Mouse (Mus musculus) megakaryocyte-erythroid progenitor cell, adult 5-6 weeks (primary cell): Measurements from ENCODE around the gene Znhit2. TPM values are rescaled to one million over a fixed set of nuclear protein-coding genes. Genes with fewer than 3 reads are reported as not detected.
A peak's percentile ranks its signal among the peaks of the same experiment; 100 is the strongest.

Experiments
- ATAC-seq: replicated peaks from 2 replicates; pipeline ENCODE4 v1.8.0; 2016; ENCODE audit warnings: mild to moderate bottlenecking, inconsistent platforms; ENCODE audit not compliant: severe bottlenecking, poor library complexity, low FRiP score, low TSS enrichment
- total RNA-seq, 2 experiments: library from RNA; stranded (forward) in 1 of 2; stranded (reverse) in 1 of 2; fragments of 200-1000, 215-1000 nt in 1 of 2; fragments of >200 nt in 1 of 2; fragmentation: Nextera tagmentation in 1 of 2; gene quantifications; 2 replicates each; pipeline ENCODE4 v1.2.3; 2014 to 2017

Gene Znhit2
- total RNA-seq, 2 experiments from 2014 or later, result 11.2 to 16.7 TPM

DNA sequence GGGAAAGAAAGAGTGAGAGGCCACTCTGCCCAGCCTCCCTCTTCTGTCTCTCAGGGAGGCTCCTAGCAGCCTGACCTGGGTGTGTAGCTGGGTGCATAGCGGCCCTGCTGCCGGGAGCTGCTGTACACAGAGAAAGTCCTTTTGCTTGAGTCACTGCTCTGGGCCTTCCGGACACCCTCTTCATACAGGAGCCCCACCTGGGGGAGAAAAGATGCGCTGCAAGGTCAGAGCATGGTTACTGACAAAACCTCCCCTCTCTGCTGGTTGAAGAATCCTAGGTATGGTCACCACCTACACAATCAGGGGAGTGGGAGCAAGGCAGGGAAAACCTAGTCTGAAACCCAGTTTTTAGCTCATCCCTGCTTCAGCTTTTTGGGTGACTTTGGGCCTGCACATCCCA, 8.0 kb downstream of the Znhit2 start:
- ATAC-seq, result no peak

DNA sequence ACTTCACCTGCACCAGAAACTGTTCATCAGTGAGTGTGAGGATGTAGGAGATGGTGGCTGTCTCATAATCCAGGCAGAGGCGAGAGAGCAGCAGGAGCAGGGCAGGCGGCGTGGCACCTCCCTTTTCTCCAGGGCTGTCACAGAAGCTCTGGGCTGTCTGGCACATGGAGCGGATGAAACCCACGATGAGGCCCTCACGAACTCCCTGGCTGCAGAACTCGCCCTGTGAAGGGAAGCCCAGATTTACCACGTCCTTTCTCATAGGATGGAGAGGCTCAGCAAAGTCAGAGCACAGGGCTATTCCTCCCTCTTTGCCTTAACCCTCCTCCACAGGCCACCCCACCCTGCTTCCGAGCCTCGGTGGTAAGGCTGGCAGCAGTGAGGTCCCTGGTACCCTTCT, 8.9 kb downstream of the Znhit2 start:
- no peak for ATAC-seq

DNA sequence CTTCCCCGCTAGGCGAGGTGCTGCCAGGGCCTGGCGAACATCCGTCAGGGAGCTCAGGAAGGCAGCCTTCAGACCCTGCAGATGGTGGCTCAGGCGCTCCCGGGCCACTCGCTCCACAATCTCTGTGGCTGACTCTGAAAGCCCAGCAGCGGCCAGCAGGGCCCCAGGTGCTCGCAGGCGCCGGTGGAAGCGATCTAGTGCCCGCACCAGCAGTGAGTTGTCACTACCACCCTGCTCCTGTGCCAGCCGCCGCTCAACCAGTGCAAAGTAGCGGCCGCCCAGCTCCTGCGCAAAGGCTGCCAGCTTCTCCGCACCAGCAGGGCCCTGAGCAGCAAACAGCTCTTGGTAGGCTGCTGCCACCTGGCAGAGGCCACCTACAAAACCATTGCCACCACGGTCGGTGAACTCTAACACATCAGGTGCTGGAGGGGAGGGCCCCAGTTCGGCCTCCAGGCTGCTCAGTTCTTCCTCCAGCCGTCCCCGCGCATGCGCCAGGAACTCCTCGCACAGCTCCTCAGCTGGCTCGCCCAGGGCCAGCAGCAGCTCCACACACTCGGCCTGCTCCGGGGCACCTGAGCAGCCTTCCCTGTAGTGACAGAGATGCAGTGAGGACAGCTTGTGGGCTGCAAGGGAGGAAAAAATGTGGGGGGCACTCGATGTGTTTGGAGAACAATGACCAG, 9.7 kb downstream of the Znhit2 start:
- no peak for ATAC-seq

DNA sequence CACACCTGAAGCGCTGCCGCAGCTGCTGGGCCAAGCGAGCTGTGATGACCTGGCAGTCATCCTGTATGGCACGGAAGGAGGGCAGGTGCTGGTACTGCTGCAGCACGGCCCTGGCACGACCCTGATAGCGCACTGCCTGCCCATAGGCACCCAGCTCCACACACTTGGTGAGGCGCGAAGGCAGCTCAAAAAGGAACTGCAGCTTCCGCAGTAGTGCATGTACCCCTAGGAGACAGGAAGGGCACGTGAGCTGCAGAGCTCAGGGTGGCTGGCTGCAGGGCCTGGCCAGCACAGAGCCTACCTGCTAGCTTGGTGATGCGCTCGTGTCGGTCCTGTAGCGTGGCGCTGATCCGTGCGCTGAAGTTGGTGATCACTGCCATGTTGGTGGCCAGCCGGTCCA, 10.3 kb downstream of the Znhit2 start:
- ATAC-seq, result no peak

DNA sequence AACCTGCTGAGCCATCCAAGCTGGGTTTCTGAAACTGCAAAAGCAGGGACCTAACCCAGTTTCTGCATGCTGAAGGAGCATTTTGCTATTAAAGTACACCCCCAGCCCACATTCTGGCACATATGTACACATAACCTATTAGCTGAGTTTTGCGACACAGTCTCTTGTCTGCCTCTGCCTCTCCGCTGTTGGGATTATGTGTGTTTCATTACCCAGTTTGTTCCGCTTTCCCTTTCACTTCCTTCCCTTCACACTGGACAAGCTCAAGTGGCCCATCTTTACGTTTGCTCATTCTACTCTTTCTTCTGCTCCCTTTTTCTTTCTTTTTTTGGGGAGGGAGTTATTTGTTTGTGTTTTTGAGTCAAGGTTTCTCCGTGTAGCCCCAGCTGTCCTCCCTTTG, 12.9 kb downstream of the Znhit2 start:
- ATAC-seq, result no peak

DNA sequence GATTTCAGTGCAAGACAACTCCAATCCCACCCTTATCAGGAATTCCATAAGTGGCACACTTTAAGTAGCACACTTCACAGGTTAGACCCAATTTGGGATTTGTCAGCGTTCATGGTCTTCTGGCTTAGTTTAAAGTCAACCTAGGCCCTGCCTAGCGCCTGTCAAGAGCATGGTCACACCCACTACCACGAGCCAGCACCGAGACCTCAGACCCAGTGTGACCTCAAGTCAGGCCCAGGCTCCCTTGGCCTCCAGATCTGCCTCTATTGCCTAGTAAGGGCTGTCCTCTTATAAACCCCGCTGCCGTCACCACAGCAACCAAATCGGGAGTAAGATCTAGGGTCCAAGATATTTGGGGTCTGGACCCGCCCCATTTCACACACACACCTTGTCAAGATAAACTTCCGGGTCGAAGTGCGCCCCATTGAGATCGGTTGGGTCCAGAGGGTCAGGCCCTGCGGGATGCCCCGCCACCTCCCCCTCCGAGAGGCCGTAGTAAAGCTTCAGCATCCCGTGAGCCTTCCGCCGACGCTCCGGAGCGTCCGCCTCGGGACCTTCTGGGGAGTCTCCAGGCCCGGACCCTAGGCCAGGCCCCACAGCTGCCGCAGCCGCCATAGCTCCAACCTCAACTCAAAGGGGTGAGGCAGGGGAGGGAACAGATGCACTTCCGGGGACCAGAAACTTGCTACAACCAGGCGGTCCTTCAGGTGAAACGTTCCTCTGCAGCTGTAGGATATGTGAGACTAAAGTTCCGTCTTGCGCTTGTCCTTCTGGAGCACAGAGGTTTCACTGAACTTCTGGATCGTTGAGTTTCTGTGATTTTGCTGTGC, 15.8 kb downstream of the Znhit2 start, which contains the start of gene Vps51:
Gene Vps51 (minus strand): TSS at position 668 of the 830 bp plus-strand sequence.
- ATAC-seq, result peak; percentile 98

DNA sequence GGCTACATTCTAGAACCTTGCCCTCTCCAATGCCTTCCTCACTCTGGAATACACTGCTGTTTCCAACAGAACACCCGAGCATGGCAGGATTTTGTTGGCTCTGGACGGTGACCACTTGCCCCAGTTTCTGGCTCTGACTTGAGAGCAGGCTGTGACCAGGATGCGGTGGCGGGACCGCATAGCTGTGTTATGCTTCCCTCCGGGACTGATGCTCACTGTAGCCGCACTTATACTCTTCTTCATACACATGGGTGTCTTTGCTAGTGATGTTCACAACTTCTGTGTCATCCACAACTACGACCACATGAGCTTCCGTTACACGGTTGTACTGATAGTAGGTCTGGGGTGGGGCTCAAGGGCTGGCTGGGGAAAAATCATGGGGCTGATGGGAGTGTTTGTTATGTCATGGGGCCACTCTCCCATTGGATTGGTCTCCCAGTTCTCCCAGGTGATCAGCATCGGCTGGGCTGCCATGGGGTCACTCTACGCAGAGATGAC, 19.0 kb downstream of the Znhit2 start, which contains the start of gene Tmem262:
Gene Tmem262 (plus strand): TSS at position 51 of the 498 bp plus-strand sequence.
- ATAC-seq, result no peak

DNA sequence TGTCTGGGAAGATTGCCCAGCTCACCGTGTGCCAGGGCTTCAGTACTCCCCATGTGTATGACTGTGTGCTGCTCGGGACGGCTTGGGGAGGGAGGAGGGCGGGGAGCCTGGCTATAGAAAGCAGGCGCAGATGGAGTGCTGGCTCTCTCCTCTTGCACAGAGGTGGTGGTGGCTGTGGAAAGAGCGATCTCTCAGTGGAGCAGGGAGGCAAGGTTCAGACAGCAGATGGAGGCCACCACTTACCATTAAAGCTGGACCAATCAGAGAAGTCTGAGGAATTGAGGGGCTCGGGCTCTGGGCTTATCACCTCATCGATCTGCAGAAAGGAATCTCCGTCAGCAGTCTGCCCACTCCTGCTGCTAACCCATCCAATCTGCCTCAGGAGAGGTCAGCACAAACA, 21.2 kb downstream of the Znhit2 start, which contains the start of gene Gm28374:
Gene Gm28374 (minus strand): TSS at position 101 of the 400 bp plus-strand sequence.
- no peak for ATAC-seq

DNA sequence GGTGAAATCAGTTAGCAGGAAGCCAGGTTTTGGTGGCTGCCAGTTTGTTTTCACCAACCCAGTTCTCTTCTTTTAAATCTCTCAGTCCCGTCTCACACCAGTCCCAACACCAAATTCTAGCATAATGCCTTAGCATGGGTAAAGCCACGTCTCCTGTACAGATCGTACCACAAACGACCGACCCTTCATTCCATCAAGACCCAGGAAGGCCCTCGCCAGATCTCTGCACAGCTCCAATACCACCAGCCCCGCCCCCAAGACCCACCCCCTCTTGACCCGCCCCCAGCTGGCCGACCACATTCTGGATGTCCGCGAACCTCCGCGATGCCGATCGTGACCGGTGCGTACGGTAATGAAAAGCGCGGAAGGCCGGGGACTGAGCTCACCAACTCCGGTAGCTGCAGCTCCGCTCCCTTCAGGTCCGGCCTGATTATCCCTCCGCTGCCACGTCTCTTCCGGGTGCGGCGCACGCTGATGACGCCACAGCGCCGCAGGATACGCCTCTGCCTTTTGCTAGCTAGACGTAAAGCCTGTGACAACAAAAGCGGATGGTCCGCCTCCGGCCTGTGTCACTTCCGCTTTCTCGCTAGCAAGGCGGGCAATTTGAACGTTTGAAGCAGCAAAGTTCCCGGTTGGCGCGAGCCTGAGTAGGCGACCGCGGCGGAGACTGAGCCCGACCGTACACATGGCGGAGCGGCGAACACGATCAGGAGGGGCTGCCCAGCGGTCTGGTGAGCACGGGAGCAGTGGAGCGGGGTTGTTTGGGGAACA, 23.7 kb downstream of the Znhit2 start, which contains the start of the genes Zfpl1 and Cdca5:
Gene Zfpl1 (minus strand): TSS at position 479 of the 771 bp plus-strand sequence.
Gene Cdca5 (plus strand): TSS at position 506 of the 771 bp plus-strand sequence.
- peak; percentile 90 for ATAC-seq

DNA sequence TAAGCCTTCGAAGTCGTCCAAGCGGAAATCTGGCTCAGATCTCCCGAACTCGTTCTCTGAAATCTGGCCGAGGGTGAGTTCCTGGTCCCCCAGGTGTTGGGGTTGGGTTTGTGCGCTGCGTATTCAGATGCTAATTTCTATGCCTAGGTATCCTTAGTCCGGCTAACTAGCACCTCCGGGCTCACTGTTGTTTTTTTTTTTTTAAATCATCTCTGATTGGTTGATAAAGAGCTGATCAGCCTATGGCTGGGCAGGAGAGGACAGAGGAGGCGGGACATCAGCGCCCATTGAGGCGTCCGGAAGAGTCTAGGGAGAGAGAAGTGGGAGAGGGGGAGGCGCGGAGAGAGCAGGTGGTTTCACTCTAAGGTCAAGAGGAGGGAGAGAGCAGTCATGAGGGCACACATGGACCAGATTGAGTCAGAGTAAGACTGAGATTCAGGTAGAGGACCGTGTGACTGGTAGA, 24.5 kb downstream of the Znhit2 start:
- ATAC-seq, result peak; percentile 79

DNA sequence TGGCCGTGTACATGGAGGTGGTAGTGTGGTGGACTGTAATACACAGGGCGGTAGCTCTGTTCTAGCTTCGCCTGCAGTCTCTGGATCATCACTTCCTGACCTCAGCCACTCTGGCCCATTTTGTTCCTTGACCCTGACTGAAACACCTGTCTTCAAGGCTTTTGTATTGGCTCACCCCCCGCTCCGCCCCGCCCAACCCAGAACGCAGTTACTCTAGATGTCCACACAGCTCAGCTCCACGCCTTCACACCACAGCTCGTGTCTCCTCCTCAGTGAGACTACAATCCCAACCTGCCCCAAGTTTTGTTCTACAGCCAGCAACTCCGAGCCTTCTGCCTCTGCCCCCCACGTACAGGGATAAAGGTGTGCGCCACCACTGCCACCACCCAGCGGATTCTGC, 27.8 kb downstream of the Znhit2 start:
- ATAC-seq, result no peak

DNA sequence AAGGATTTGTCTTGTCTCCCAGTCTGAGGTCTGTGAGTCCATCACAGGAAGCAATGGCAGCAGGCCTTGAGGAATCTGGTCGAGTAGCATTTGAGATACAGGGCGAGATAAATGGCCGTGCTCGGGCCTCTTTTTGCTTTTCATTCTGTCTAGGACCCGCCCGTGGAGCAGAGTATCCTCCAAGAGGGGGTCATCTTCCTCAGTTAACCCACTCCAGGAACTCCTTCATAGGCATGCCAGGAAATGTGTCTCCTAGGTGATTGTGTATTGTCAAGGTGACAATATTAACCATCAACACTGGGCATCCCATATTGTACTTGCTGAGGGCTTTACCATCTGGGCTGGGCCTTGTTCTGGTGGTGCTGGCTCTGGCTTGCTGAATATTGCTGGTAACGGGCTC, 33.1 kb downstream of the Znhit2 start, which contains the start of gene AC131692.1:
Gene AC131692.1 (plus strand): TSS at position 301 of the 400 bp plus-strand sequence.
- no peak for ATAC-seq

DNA sequence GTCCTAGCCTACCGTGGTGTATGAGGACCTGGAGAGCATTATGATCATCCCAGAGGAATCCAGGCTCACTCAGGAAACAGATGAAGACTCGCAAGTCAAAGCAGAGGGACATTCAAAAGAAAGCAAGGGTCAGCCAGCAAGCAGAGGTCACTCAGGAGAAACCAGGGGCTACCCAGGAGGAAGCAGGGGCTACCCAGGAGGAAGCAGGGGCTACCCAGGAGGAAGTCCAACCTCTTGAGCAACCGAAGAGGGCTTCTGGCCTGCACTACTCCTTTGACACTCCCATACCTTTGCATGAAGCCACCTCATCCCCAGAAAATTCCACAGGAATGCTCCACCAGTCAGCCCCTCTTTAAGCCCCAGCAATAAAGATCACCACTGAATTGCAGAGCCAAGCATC, 36.9 kb downstream of the Znhit2 start:
- ATAC-seq, result no peak

DNA sequence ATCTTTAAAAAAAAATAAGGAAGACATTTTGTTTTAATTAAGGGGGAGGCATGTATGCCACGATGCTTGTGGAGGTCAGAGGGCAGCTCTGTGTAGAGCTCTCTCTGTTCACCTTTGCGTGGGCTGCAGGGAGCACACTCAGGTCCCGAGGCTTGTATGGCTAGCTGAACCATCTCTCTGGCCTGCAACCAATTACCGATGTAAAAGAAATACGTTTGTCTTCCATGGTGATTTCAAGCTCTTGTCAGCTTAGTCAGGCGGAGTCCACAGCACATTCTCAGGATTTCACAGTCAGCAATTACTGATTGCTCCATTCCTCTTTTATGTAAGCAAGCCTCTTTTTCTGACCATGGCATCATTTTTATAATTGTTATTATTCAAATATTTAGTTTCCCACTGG, 40.2 kb downstream of the Znhit2 start:
- ATAC-seq, result no peak

DNA sequence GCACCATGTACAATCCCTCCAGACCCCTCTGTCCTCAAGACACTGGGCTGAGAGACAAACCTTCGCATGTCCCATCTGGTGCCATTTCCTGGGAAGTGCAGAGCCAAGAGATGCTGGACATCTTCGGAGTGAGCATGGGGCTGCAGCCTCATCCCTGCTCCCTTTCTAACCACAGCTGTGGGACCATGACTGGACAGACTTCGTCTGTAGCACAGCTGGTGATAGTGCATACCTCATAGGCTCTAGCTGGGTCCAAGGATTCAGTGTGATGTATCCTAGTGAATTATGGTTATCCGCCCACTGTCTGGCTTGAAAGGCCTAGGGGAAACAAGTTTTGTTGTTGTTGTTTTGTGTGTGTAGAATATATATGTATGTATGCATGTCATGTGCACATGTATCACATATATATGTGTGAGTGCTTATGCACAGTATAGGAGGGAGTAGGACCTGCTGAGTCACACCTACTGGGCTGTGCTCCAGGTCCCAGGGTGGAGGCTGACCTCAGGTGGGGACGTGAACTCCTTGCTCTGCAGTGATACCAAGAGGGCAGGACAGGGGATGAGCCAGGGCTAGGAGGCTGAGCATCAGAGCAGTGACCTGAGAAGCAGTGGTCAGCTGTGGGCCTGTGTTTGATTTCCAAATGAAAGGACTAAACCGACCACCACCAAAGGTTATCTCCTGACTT, 41.3 kb downstream of the Znhit2 start:
- peak; percentile 68 for ATAC-seq

DNA sequence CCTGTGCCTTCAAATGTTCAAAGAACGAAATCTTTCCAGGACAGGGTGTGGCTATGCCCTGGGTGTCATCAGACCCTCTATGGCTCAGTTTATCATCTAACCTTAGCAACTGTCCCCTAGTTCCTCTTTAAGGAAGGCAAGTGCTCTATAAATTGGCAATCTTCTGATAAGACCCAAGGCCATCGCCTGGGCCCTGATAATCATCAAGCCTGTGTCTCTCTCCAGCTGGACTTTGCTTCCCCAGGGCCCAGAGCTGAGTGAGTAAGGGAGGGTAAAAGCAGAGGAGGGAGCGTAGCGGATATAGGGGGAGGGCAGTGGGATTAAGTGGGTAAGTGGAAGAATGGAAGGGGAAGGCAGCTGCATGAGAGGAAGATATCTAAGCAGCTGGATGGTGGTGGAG, 43.5 kb downstream of the Znhit2 start:
- no peak for ATAC-seq

DNA sequence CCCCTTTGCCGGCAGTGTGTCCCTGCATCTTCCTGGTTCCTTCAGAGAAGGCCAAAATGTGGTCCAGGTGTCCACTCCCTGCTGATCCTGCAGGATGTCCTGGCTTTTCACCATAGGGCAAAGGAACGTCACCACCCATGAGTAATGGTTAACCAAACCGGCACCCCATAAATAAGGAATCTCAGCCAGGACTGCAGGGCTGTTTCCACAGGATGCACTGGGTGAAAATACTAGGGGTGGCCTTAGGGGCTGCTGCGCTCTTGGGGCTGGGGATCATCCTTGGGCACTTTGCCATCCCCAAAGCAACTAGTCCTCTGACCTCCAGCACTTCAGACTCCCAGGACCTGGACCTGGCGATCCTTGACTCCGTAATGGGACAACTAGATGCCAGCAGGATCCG, 44.6 kb downstream of the Znhit2 start, which contains the start of gene Naaladl1:
Gene Naaladl1 (plus strand): TSS at position 197 of the 400 bp plus-strand sequence.
- ATAC-seq, result no peak
